Mouse (Mus musculus): ENCODE results near the gene Zfr.

DNA sequence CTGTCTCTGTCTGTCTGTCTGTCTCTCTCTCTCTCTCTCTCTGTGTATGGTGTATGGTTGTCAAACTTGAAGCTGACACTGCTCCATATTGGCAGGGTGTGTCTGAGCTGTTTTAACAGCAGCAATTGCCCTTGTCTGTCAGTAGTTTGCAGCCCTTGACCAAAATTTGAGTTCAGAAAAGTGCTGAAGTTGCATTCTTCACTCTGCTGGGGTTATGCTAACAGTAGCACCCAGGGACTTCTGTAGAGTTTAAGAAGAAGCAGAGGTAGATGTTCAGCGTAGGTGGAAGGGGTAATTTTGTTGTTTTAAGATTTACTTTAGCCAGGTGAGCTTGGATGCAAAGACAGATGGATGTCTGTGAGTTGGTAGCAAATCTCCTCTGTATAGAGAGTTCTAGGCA lies 94.6 kb downstream of the Zfr start:
- no peak for TF ChIP-seq CTCF (IDR thresholded peaks at IDR 0.05; ENCODE audit: low read depth)
- TF ChIP-seq EP300 (optimal IDR thresholded peaks at IDR 0.05), result no peak
